Mouse (Mus musculus): ENCODE results near the gene Hmcn2. TPM values are rescaled to one million over a fixed set of nuclear protein-coding genes. Genes with fewer than 3 reads are reported as not detected.

The Hmcn2 gene
- total and polyA plus RNA-seq, 3 experiments = 1.0 to 5.7 (median 2.1) TPM

- Histone ChIP-seq H3K9ac (ENCODE audit: insufficient read depth, low read depth) (no peak overlapping the region), H3K4me1 (ENCODE audit: control insufficient read depth in 1 of 2, insufficient read depth in 2 of 2) (peaks cover 0 to 12% of the 10 kb centered on the region in 2 experiments; a peak in 2 of 4 replicates), H3K4me3 (replicated peaks in 1 of 3; ENCODE audit: low read depth in 2 of 3, low read length in 2 of 3, poor library complexity in 1 of 3) (no peak overlapping the region), H3K79me2 (replicated peaks; ENCODE audit: control insufficient read depth, extremely low read depth, insufficient read depth, poor library complexity, severe bottlenecking) (no peaks in the 10 kb centered on the region), H3K36me3 (replicated peaks in 1 of 2; ENCODE audit: control insufficient read depth in 1 of 2, insufficient read depth in 1 of 2, low read length in 1 of 2) (no peaks in the 10 kb centered on the region), H3K9me3 (replicated peaks; ENCODE audit: low read length) (no peaks in the 10 kb centered on the region), H3K4me2 (ENCODE audit: insufficient read depth, low read depth, poor library complexity, severe bottlenecking) (no peak overlapping the region), H3K27ac (ENCODE audit: insufficient read depth, low read depth) (no peak overlapping the region), H3K27me3 (replicated peaks) (peaks cover 27% of the 10 kb centered on the region)
- in situ Hi-C loops (cut with MboI; ENCODE audit: low pct_ligation_motif_present, low pct_unique_long_range_greater_than_20kb, low sequenced_read_pairs) (loop anchor here (5.0 kb wide), 1 partner anchor 38 kb away; the partner anchor contains the start of gene Ass1), dilution Hi-C loops (cut with MboI; ENCODE audit: extremely low pct_ligation_motif_present, extremely low pct_unique_long_range_greater_than_20kb, low sequenced_read_pairs) (no loop called here)
- DNase-seq (ENCODE audit: extremely low read depth) = no peak
- TF ChIP-seq SIN3A (IDR thresholded peaks at IDR 0.05; ENCODE audit: low read length) (no peak), EP300 (IDR thresholded peaks at IDR 0.05; ENCODE audit: low read length) (no peak), ZKSCAN1 (IDR thresholded peaks at IDR 0.05; ENCODE audit: borderline replicate concordance, low read depth, low read length) (no peak), POLR2A (IDR thresholded peaks at IDR 0.05; ENCODE audit: low read depth, low read length) (no peak), JUN (IDR thresholded peaks at IDR 0.05; ENCODE audit: insufficient read depth, low read depth, low read length) (no peak), ETS1 (conservative IDR thresholded peaks at IDR 0.05; ENCODE audit: low read depth, low read length) (no peak), MEF2A (IDR thresholded peaks at IDR 0.05; ENCODE audit: borderline replicate concordance, low read depth, low read length) (no peak), TBP (conservative IDR thresholded peaks at IDR 0.05; ENCODE audit: low read depth, low read length) (no peak), UBTF (IDR thresholded peaks at IDR 0.05; ENCODE audit: low read depth, low read length) (no peak), NELFE (IDR thresholded peaks at IDR 0.05; ENCODE audit: low read depth, low read length) (no peak), CHD1 (IDR thresholded peaks at IDR 0.05; ENCODE audit: low read depth, low read length) (no peak), USF2 (conservative IDR thresholded peaks at IDR 0.05; ENCODE audit: low read depth, low read length) (no peak), RCOR1 (conservative IDR thresholded peaks at IDR 0.05; ENCODE audit: low read depth, low read length) (no peak), E2F4 (IDR thresholded peaks at IDR 0.05; ENCODE audit: insufficient replicate concordance, low read depth, low read length) (no peak), TCF12 (IDR thresholded peaks at IDR 0.05; ENCODE audit: low read depth, low read length) (no peak), GABPA (IDR thresholded peaks at IDR 0.05; ENCODE audit: insufficient replicate concordance, low read depth, low read length) (no peak), PAX5 (IDR thresholded peaks at IDR 0.05; ENCODE audit: low read length) (no peak), CHD2 (IDR thresholded peaks at IDR 0.05; ENCODE audit: low read length) (no peak), MAFK (IDR thresholded peaks at IDR 0.05; ENCODE audit: insufficient replicate concordance, low read length) (no peak), HCFC1 (IDR thresholded peaks at IDR 0.05; ENCODE audit: low read depth, low read length) (no peak)
Observed at GRCm38 (mm10) chr2:31434746-31435145, 120.5 kb downstream of the Hmcn2 start.

- H3K9ac ChIP-seq (ENCODE audit: insufficient read depth, low read depth) = no peak overlapping the region
- H3K4me2 ChIP-seq (ENCODE audit: insufficient read depth, low read depth, poor library complexity, severe bottlenecking) = no peak overlapping the region
- peak; percentile 58 for DNase-seq (ENCODE audit: extremely low read depth)
- H3K79me2 ChIP-seq (replicated peaks; ENCODE audit: control insufficient read depth, extremely low read depth, insufficient read depth, poor library complexity, severe bottlenecking) = no peaks in the 10 kb centered on the region
- dilution Hi-C loops (cut with MboI; ENCODE audit: extremely low pct_ligation_motif_present, extremely low pct_unique_long_range_greater_than_20kb, low sequenced_read_pairs) (no loop called here), in situ Hi-C loops (cut with MboI; ENCODE audit: low pct_ligation_motif_present, low pct_unique_long_range_greater_than_20kb, low sequenced_read_pairs) (no loop called here)
- H3K9me3 ChIP-seq (replicated peaks; ENCODE audit: low read length) = no peaks in the 10 kb centered on the region
- H3K27ac ChIP-seq (ENCODE audit: insufficient read depth, low read depth) = no peak overlapping the region
- peaks cover 19% of the 10 kb centered on the region for H3K27me3 ChIP-seq (replicated peaks)
- no peak overlapping the region for H3K4me3 ChIP-seq (replicated peaks in 1 of 3; ENCODE audit: low read depth in 2 of 3, low read length in 2 of 3, poor library complexity in 1 of 3)
- no peak for TF ChIP-seq POLR2A (IDR thresholded peaks at IDR 0.05; ENCODE audit: low read depth, low read length)
- TF ChIP-seq MEF2A (IDR thresholded peaks at IDR 0.05; ENCODE audit: borderline replicate concordance, low read depth, low read length) = no peak
- TF ChIP-seq ETS1 (conservative IDR thresholded peaks at IDR 0.05; ENCODE audit: low read depth, low read length) = no peak
- TF ChIP-seq CTCF (conservative IDR thresholded peaks at IDR 0.05 in 1 of 2, IDR thresholded peaks at IDR 0.05 in 1 of 2; ENCODE audit: low read depth in 2 of 2, low read length in 2 of 2) = peak; percentile 30 to 86; a peak in 3 of 4 replicates
- peak; percentile 73 for TF ChIP-seq SMC3 (IDR thresholded peaks at IDR 0.05; ENCODE audit: low read depth, low read length)
- no peak for TF ChIP-seq TBP (conservative IDR thresholded peaks at IDR 0.05; ENCODE audit: low read depth, low read length)
- TF ChIP-seq BHLHE40 (IDR thresholded peaks at IDR 0.05; ENCODE audit: low read depth, low read length) = no peak
- no peak for TF ChIP-seq ZNF384 (IDR thresholded peaks at IDR 0.05; ENCODE audit: low read depth, low read length)
- TF ChIP-seq CHD1 (IDR thresholded peaks at IDR 0.05; ENCODE audit: low read depth, low read length) = no peak
- no peak for TF ChIP-seq MAZ (IDR thresholded peaks at IDR 0.05; ENCODE audit: low read depth, low read length)
- TF ChIP-seq SIN3A (IDR thresholded peaks at IDR 0.05; ENCODE audit: low read length) = no peak
- peak; percentile 86 for TF ChIP-seq RAD21 (IDR thresholded peaks at IDR 0.05; ENCODE audit: low read depth, low read length)
- TF ChIP-seq NELFE (IDR thresholded peaks at IDR 0.05; ENCODE audit: low read depth, low read length) = peak; percentile 36; the same call in 1 of the 2 replicates
- TF ChIP-seq USF2 (conservative IDR thresholded peaks at IDR 0.05; ENCODE audit: low read depth, low read length) = no peak
- no peak for TF ChIP-seq CHD2 (IDR thresholded peaks at IDR 0.05; ENCODE audit: low read length)
- no peak for TF ChIP-seq HCFC1 (IDR thresholded peaks at IDR 0.05; ENCODE audit: low read depth, low read length)
- no peak for TF ChIP-seq ZMIZ1 (IDR thresholded peaks at IDR 0.05; ENCODE audit: low read depth, low read length)
- TF ChIP-seq GABPA (IDR thresholded peaks at IDR 0.05; ENCODE audit: insufficient replicate concordance, low read depth, low read length) = no peak
- no peak for TF ChIP-seq MYC (IDR thresholded peaks at IDR 0.05; ENCODE audit: low read depth, low read length)
- 0 out of 2 replicates have a peak, but pooled peaks have one; percentile 12 for TF ChIP-seq ZC3H11A (IDR thresholded peaks at IDR 0.05; ENCODE audit: low read depth, low read length)
- TF ChIP-seq ELF1 (IDR thresholded peaks at IDR 0.05; ENCODE audit: low read depth, low read length) = no peak
- H3K36me3 ChIP-seq (replicated peaks in 1 of 2; ENCODE audit: control insufficient read depth in 1 of 2, insufficient read depth in 1 of 2, low read length in 1 of 2) = no peaks in the 10 kb centered on the region
- peaks cover 0 to 20% of the 10 kb centered on the region in 2 experiments; a peak in 2 of 4 replicates for H3K4me1 ChIP-seq (ENCODE audit: control insufficient read depth in 1 of 2, insufficient read depth in 2 of 2)
Observed at GRCm38 (mm10) chr2:31435567-31435966, 121.4 kb downstream of the Hmcn2 start.
